ENCODE assay signal across 13 mouse cellular contexts in genomic region chr1:193255032-193255431, GRCm38 (mm10). TPM values are rescaled to one million over a fixed set of nuclear protein-coding genes. Genes with fewer than 3 reads are reported as not detected.
"Had no signal": no experiment of that assay in that cellular context is flagged by ENCODE, and none has a peak within 500 bp of the region (broad histone marks: within the 10 kb centered on the region; RNA-seq: fewer than 3 reads in every experiment).

No protein-coding gene starts in this region.

- H3K4me2 ChIP-seq: hindbrain, embryonic 12.5 days; hindbrain, embryonic 14.5 days; intestine, embryonic 15.5 days; limb, embryonic 12.5 days; liver, embryonic 11.5 days had no signal

- H3K4me3 ChIP-seq: gastrocnemius, adult 2 months; heart, embryonic 10.5 days; hindbrain, embryonic 10.5 days; hindbrain, embryonic 12.5 days; intestine, embryonic 15.5 days; layer of hippocampus, adult 2 months; left cerebral cortex, adult 2 months; limb, embryonic 10.5 days; limb, embryonic 12.5 days had no signal

- H3K27me3 ChIP-seq: hindbrain, embryonic 12.5 days; intestine, embryonic 15.5 days; limb, embryonic 12.5 days had no signal

- H3K36me3 ChIP-seq: heart, embryonic 10.5 days; hindbrain, embryonic 10.5 days; hindbrain, embryonic 12.5 days; intestine, embryonic 15.5 days; limb, embryonic 10.5 days; limb, embryonic 12.5 days had no signal

- H3K4me1 ChIP-seq: hindbrain, embryonic 10.5 days; hindbrain, embryonic 12.5 days had no signal

- DNase-seq: gastrocnemius, postnatal 25 days had no signal

- ATAC-seq: intestine, postnatal 0 days had no signal

- H3K9me3 ChIP-seq: heart, embryonic 10.5 days; hindbrain, embryonic 10.5 days; hindbrain, embryonic 12.5 days; intestine, embryonic 15.5 days; limb, embryonic 10.5 days; limb, embryonic 12.5 days had no signal

- H3K27ac ChIP-seq: gastrocnemius, adult 2 months; heart, embryonic 10.5 days; hindbrain, embryonic 10.5 days; hindbrain, embryonic 12.5 days; hindbrain, embryonic 14.5 days; intestine, embryonic 15.5 days; layer of hippocampus, adult 2 months; left cerebral cortex, adult 2 months; limb, embryonic 10.5 days; limb, embryonic 12.5 days had no signal

- H3K9ac ChIP-seq: hindbrain, embryonic 14.5 days; intestine, embryonic 15.5 days; limb, embryonic 12.5 days had no signal

RNA-seq across cellular contexts. Expression of gene Hsd11b1, which starts 8.8 kb away (rescaled TPM):
- polyA plus RNA-seq: hindbrain, embryonic 10.5 days; hindbrain, embryonic 14.5 days; limb, embryonic 10.5 days had no signal
